Mouse (Mus musculus) hindbrain, embryonic 10.5 days (tissue): ENCODE measurements around the gene AC170998.1. TPM values are rescaled to one million over a fixed set of nuclear protein-coding genes. Genes with fewer than 3 reads are reported as not detected.

ENCODE experiments used
- DNase-seq: peaks from one replicate; pipeline ENCODE4 v3.0.0-alpha.2; 2017; ENCODE audit warnings: low spot score
- H3K27ac ChIP-seq: fragments of 300-500 bp; sonication (generic); 2 replicates; pipeline ENCODE4 v1.5.1; 2016; ENCODE audit warnings: mild to moderate bottlenecking, moderate library complexity
- H3K27me3 ChIP-seq: fragments of 300-500 bp; sonication (generic); 2 replicates; pipeline ENCODE4 v1.6.1; 2016; ENCODE audit warnings: mild to moderate bottlenecking; ENCODE audit not compliant: poor library complexity, insufficient read depth, severe bottlenecking
- H3K36me3 ChIP-seq: fragments of 300-500 bp; sonication (generic); 2 replicates; pipeline ENCODE4 v1.6.1; 2016; ENCODE audit warnings: mild to moderate bottlenecking, moderate library complexity
- H3K4me1 ChIP-seq: fragments of 300-500 bp; sonication (generic); replicated peaks from 2 replicates; pipeline ENCODE4 v1.6.1; 2016; ENCODE audit warnings: mild to moderate bottlenecking
- H3K4me3 ChIP-seq: fragments of 300-500 bp; sonication (generic); 2 replicates; pipeline ENCODE4 v1.5.1; 2016; ENCODE audit warnings: mild to moderate bottlenecking, moderate library complexity
- H3K9me3 ChIP-seq: fragments of 300-500 bp; sonication (generic); 2 replicates; pipeline ENCODE4 v1.6.1; 2016; ENCODE audit warnings: mild to moderate bottlenecking, moderate library complexity
- WGBS: fragments of 180-500 bp; shearing (Covaris S2); methylation state at CpG from one replicate; pipeline ENCODE4 v1.1.7; 2016; 5-methylcytosine and 5-hydroxymethylcytosine counted together
- polyA plus RNA-seq: library from polyadenylated mRNA; unstranded; fragments of >200 nt; fragmentation: Nextera tagmentation; extraction: Ambion mirVana; gene quantifications from 2 replicates; pipeline ENCODE4 v1.2.1, GENCODE M21; 2016

Gene AC170998.1
- polyA plus RNA-seq, 1 experiment from 2014 or later, result 1.4 TPM

GRCm38 (mm10) chr17:28696641-28697040, 29.2 kb upstream of the AC170998.1 start:
- Histone ChIP-seq H3K27me3 (no peaks in the 10 kb centered on the region), H3K36me3 (peaks cover 1% of the 10 kb centered on the region; the same call in 1 of the 2 replicates), H3K4me1 (peaks cover 43% of the 10 kb centered on the region), H3K4me3 (no peak overlapping the region), H3K9me3 (no peaks in the 10 kb centered on the region), H3K27ac (no peak overlapping the region)
- 74% methylated on average over 2 of the region's 2 CpGs for WGBS
- no peak for DNase-seq

- Histone ChIP-seq H3K4me1 (peaks cover 41% of the 10 kb centered on the region), H3K27ac (peak overlapping the region; percentile 9; the same call in 1 of the 2 replicates), H3K36me3 (peaks cover 4% of the 10 kb centered on the region; the same call in 1 of the 2 replicates), H3K4me3 (no peak overlapping the region), H3K9me3 (no peaks in the 10 kb centered on the region), H3K27me3 (no peaks in the 10 kb centered on the region)
- 86% methylated on average over 13 of the region's 13 CpGs for WGBS
- no peak for DNase-seq
Measured at GRCm38 (mm10) chr17:28697290-28698195, 28.3 kb upstream of the AC170998.1 start.

- DNase-seq, result no peak
- peaks cover 34% of the 10 kb centered on the region for H3K4me1 ChIP-seq
- no peaks in the 10 kb centered on the region for H3K27me3 ChIP-seq
- H3K4me3 ChIP-seq, result no peak overlapping the region
- WGBS, result 56% methylated on average over 4 of the region's 4 CpGs
- H3K36me3 ChIP-seq, result peaks cover 4% of the 10 kb centered on the region; the same call in 1 of the 2 replicates
- H3K9me3 ChIP-seq, result no peaks in the 10 kb centered on the region
- H3K27ac ChIP-seq, result no peak overlapping the region
Measured at GRCm38 (mm10) chr17:28698245-28698644, 27.6 kb upstream of the AC170998.1 start.

DNA sequence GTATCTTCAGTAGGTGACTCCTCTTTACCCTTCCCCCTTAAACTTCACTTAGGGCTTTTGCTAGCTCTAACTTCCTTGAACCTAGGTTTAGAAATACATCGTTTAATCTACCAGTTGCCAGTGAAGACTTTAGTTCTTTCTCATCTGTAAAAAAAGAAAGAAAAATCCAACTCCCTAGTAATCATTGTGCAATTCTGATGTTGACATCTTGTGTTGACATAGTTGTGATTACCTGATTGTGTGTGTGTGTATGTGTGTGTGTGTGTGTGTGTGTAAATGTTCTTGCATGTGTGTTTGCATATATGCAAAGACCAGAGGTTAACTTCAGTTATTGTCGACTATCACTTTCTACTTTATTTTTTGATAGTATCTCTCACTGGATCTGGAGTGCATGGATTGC, 27.2 kb upstream of the AC170998.1 start:
- no peak for DNase-seq
- H3K4me3 ChIP-seq, result no peak overlapping the region
- WGBS, result 93% methylated on average over 2 of the region's 2 CpGs
- H3K27me3 ChIP-seq, result no peaks in the 10 kb centered on the region
- peaks cover 4% of the 10 kb centered on the region; the same call in 1 of the 2 replicates for H3K36me3 ChIP-seq
- H3K4me1 ChIP-seq, result peaks cover 30% of the 10 kb centered on the region
- no peak overlapping the region for H3K27ac ChIP-seq
- no peaks in the 10 kb centered on the region for H3K9me3 ChIP-seq

GRCm38 (mm10) chr17:28699789-28700188, 26.1 kb upstream of the AC170998.1 start:
- no peak for DNase-seq
- no peaks in the 10 kb centered on the region for H3K27me3 ChIP-seq
- peaks cover 28% of the 10 kb centered on the region for H3K4me1 ChIP-seq
- no peak overlapping the region for H3K27ac ChIP-seq
- H3K4me3 ChIP-seq, result no peak overlapping the region
- 92% methylated on average over 7 of the region's 7 CpGs for WGBS
- peaks cover 5% of the 10 kb centered on the region; the same call in 1 of the 2 replicates for H3K36me3 ChIP-seq
- no peaks in the 10 kb centered on the region for H3K9me3 ChIP-seq

DNA sequence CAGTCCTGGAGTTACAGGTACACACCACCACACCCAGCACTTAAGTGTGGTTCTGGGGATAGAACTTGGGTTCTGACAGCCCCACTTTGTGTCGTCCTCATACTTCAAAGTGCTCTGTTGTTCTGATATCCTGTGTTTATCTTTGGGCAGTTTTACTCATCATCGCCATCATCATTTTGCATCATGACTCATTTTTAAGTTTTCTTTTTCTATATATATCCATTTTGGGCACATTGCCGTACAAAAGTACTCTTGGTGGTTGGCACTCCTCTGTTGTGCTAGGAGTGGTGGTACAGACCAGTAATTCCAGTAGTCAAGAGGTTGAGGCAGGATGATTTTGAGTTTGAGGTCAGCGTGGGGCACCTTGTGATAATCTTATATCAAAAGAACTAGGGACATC, 24.7 kb upstream of the AC170998.1 start:
- Histone ChIP-seq H3K27ac (no peak overlapping the region), H3K9me3 (no peaks in the 10 kb centered on the region), H3K36me3 (peaks cover 11% of the 10 kb centered on the region; the same call in 1 of the 2 replicates), H3K4me1 (peaks cover 27% of the 10 kb centered on the region), H3K4me3 (no peak overlapping the region), H3K27me3 (no peaks in the 10 kb centered on the region)
- DNase-seq, result no peak
- WGBS, result 97% methylated on average over 4 of the region's 4 CpGs

GRCm38 (mm10) chr17:28701737-28702136, 24.1 kb upstream of the AC170998.1 start:
- no peak for DNase-seq
- WGBS, result 91% methylated on average over 3 of the region's 3 CpGs
- Histone ChIP-seq H3K27me3 (no peaks in the 10 kb centered on the region), H3K4me1 (peaks cover 24% of the 10 kb centered on the region), H3K9me3 (no peaks in the 10 kb centered on the region), H3K4me3 (no peak overlapping the region), H3K36me3 (peaks cover 11% of the 10 kb centered on the region; the same call in 1 of the 2 replicates), H3K27ac (no peak overlapping the region)

DNA sequence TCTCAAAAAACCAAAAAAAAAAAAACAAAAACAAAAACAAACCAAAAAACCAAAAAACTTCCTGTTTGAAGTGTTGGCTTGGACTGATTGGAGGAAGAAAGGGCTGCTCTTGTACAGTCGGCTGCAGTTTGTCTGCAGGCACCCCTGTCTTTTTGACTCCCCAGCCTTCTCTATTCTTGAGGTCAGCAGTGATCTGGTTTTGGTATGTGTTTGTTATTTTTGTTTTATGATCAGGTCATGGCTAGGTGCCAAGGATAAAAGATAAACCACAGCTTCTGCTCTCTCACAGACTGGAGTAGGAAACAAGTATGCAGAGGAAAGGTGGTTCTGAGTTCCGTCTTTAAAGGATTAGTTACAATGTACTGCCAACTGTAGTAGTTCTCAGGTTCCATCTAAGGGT, 23.2 kb upstream of the AC170998.1 start:
- Histone ChIP-seq H3K27me3 (no peaks in the 10 kb centered on the region), H3K27ac (no peak overlapping the region), H3K9me3 (no peaks in the 10 kb centered on the region), H3K4me1 (peaks cover 20% of the 10 kb centered on the region), H3K4me3 (no peak overlapping the region), H3K36me3 (peaks cover 11% of the 10 kb centered on the region; the same call in 1 of the 2 replicates)
- DNase-seq, result no peak
- 88% methylated on average over 2 of the region's 2 CpGs for WGBS

DNA sequence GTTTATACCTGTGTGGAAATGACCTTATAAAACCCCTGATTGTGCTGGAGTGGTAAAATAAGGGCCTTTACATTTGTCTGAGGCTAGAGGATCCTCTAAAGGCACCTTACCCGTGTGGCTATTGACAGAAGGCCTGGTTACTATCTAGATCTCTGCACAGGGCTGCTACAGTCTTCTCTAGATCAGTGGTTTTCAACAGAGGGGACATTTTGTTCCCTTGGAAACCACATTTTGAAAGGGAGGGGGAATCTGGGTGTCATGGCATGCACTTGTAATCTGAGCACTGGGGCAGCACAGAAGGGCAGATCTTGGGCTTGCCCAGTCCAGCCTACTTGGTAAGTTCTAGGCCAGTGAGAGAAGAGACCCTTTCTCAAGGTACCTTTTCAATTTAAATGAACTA, 19.2 kb upstream of the AC170998.1 start:
- 51% methylated on average over 1 of the region's 1 CpGs for WGBS
- H3K4me1 ChIP-seq, result peaks cover 17% of the 10 kb centered on the region
- DNase-seq, result no peak

DNA sequence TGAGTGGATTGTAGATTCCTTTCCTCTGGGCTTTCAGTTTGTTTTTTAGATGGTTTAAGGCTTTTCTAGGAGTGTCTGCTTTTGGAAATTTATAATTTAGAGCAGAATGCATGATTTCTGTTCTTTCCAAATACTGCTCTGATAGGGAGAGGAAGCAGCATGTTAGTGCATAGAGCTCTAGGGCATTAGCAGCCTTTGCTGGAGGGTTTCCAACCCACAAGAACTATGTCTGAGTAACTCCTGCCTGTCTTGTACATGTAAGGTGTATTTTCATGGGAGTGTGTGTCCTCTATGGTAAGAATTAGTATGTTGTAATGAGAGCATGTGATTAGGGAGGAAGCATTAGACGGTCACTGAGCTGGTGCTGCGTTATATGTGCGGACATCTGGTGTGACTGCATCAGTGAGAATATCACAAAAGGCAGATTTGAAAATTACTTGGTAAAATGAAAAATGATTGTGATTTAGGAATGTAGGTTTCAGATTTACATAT, 18.7 kb upstream of the AC170998.1 start:
- H3K27ac ChIP-seq, result no peak overlapping the region
- H3K36me3 ChIP-seq, result 0 out of 2 replicates have a peak, but pooled peaks cover 7% of the 10 kb centered on the region
- WGBS, result 94% methylated on average over 3 of the region's 3 CpGs
- DNase-seq, result no peak
- H3K4me1 ChIP-seq, result peaks cover 17% of the 10 kb centered on the region
- H3K27me3 ChIP-seq, result no peaks in the 10 kb centered on the region
- no peaks in the 10 kb centered on the region for H3K9me3 ChIP-seq
- H3K4me3 ChIP-seq, result no peak overlapping the region

More for the DNA sequence above, 19.2 kb upstream of the AC170998.1 start:
- no peaks in the 10 kb centered on the region for H3K27me3 ChIP-seq
- no peaks in the 10 kb centered on the region for H3K9me3 ChIP-seq
- no peak overlapping the region for H3K27ac ChIP-seq
- H3K4me3 ChIP-seq, result no peak overlapping the region
- 0 out of 2 replicates have a peak, but pooled peaks cover 10% of the 10 kb centered on the region for H3K36me3 ChIP-seq

DNA sequence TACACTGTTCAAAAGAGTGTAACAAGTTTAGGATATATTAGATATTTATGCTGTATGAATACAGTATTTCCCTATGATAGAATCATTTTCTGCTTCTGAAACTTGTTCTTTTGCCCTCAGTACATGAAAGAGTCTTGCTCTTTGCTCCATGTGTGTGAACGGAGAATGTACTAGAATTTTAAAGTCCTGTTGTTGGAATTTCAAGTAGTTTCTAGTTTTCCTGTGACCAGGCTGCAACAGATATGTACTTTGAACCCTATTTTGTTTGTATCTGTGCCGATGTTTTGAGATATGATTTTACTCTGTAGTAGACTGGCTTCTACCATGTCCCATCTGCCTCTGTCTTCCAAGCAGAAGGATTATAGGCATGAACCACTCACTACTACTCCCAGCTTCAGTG, 18.1 kb upstream of the AC170998.1 start:
- H3K9me3 ChIP-seq, result no peaks in the 10 kb centered on the region
- peaks cover 17% of the 10 kb centered on the region for H3K4me1 ChIP-seq
- H3K27me3 ChIP-seq, result no peaks in the 10 kb centered on the region
- WGBS, result 92% methylated on average over 2 of the region's 2 CpGs
- no peak for DNase-seq
- H3K4me3 ChIP-seq, result no peak overlapping the region
- 0 out of 2 replicates have a peak, but pooled peaks cover 7% of the 10 kb centered on the region for H3K36me3 ChIP-seq
- no peak overlapping the region for H3K27ac ChIP-seq

GRCm38 (mm10) chr17:28708989-28709388, 16.9 kb upstream of the AC170998.1 start:
- 62% methylated on average over 2 of the region's 2 CpGs for WGBS
- H3K27ac ChIP-seq, result no peak overlapping the region
- DNase-seq, result no peak
- peaks cover 17% of the 10 kb centered on the region for H3K4me1 ChIP-seq
- no peak overlapping the region for H3K4me3 ChIP-seq
- peaks cover 14% of the 10 kb centered on the region for H3K36me3 ChIP-seq
- no peaks in the 10 kb centered on the region for H3K9me3 ChIP-seq
- H3K27me3 ChIP-seq, result no peaks in the 10 kb centered on the region
